Mouse (Mus musculus) limb, embryonic 12.5 days (tissue): Measurements from ENCODE around the gene Gin1. TPM values are rescaled to one million over a fixed set of nuclear protein-coding genes. Genes with fewer than 3 reads are reported as not detected.

Source experiments
- ATAC-seq: fragments of 200-750 bp; cut with Nextera tagmentation; 2 replicates; pipeline ENCODE4 v1.8.0; 2017; ENCODE audit warnings: low read depth, moderate TSS enrichment; ENCODE audit not compliant: insufficient number of reproducible peaks, insufficient read depth, low FRiP score, low TSS enrichment
- H3K27ac ChIP-seq: fragments of 300-500 bp; sonication (generic); 2 replicates; pipeline ENCODE4 v1.5.1; 2016; ENCODE audit warnings: mild to moderate bottlenecking, moderate library complexity
- H3K27me3 ChIP-seq: fragments of 300-500 bp; sonication (generic); 2 replicates; pipeline ENCODE4 v1.6.1; 2016; ENCODE audit warnings: mild to moderate bottlenecking, moderate library complexity
- H3K36me3 ChIP-seq: fragments of 300-500 bp; sonication (generic); 2 replicates; pipeline ENCODE4 v1.6.1; 2016; ENCODE audit warnings: mild to moderate bottlenecking, moderate library complexity
- H3K4me1 ChIP-seq: fragments of 300-500 bp; sonication (generic); replicated peaks from 2 replicates; pipeline ENCODE4 v1.6.1; 2016
- H3K4me2 ChIP-seq: fragments of 300-500 bp; sonication (generic); 2 replicates; pipeline ENCODE4 v1.6.1; 2016; ENCODE audit warnings: mild to moderate bottlenecking, moderate library complexity
- H3K4me3 ChIP-seq: fragments of 300-500 bp; sonication (generic); replicated peaks from 2 replicates; pipeline ENCODE4 v1.5.1; 2016; ENCODE audit warnings: mild to moderate bottlenecking
- H3K9ac ChIP-seq: fragments of 300-500 bp; sonication (generic); replicated peaks from 2 replicates; pipeline ENCODE4 v1.6.1; 2016; ENCODE audit warnings: mild to moderate bottlenecking, moderate library complexity
- H3K9me3 ChIP-seq: fragments of 300-500 bp; sonication (generic); 2 replicates; pipeline ENCODE4 v1.6.1; 2016; ENCODE audit warnings: mild to moderate bottlenecking, moderate library complexity
- WGBS: fragments of 180-500 bp; shearing (Covaris S2); methylation state at CpG from one replicate; pipeline ENCODE4 v1.1.7; 2016; 5-methylcytosine and 5-hydroxymethylcytosine counted together
- polyA plus RNA-seq: library from polyadenylated mRNA; unstranded; fragments of >200 nt; fragmentation: Nextera tagmentation; extraction: Ambion mirVana; gene quantifications from 2 replicates; pipeline ENCODE4 v1.2.1, GENCODE M21; 2016

The Gin1 gene
- polyA plus RNA-seq, 1 experiment from 2014 or later, result 20.3 TPM

- WGBS, result 95% methylated on average over 5 of the region's 5 CpGs
- H3K27ac ChIP-seq, result no peak overlapping the region
- H3K4me3 ChIP-seq, result no peak overlapping the region
- H3K27me3 ChIP-seq, result no peaks in the 10 kb centered on the region
- no peak for ATAC-seq
- H3K4me2 ChIP-seq, result no peak overlapping the region
- H3K36me3 ChIP-seq, result no peaks in the 10 kb centered on the region
- H3K9ac ChIP-seq, result no peak overlapping the region
- no peaks in the 10 kb centered on the region for H3K9me3 ChIP-seq
- no peaks in the 10 kb centered on the region for H3K4me1 ChIP-seq
These were observed 58.1 kb downstream of the Gin1 start for GRCm38 (mm10) chr1:97828087-97828486.

DNA sequence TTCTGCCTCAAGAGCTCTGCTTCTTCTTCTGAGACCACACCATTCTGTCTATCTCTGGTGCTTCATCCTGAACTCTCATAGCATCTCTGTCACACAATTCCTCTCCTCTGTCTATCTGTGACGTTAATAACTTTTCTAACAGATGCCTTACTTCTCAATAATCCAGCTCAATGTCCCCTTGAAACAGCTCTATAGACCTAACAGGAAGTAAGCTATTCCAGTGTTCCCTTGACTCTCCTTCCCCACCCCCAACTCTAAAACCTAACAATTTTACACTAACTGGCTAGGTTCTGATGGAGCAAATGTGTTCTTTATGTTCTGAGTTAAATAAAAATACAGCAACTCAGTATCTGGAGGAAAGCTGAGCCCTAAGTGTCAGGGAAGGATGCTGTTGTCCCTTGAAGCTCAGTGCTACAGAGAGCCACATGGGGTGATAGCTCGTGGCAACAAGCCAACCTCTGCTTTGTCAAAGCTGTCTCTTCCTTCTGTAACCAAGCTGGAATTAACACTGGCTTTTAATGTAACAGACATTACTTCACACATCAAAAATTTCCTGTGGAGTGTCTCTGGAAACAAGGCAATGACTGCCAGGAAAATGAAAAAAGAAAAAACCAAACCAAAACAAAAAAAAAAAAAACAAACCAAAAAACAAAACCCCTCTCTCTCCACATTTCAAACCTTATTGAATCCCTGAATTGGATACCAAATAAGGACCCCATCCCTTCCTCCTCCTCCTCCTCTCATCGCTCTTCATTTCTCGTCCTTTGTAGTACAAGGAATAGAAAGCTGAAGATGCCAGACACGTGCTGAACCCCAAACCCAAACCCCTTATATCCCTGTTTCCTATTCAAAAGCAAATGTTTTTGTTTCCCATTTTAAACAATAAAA is 63.7 kb downstream of the Gin1 start:
- H3K4me1 ChIP-seq, result no peaks in the 10 kb centered on the region
- H3K4me2 ChIP-seq, result no peak overlapping the region
- H3K9ac ChIP-seq, result no peak overlapping the region
- WGBS, result 72% methylated on average over 5 of the region's 5 CpGs
- H3K4me3 ChIP-seq, result no peak overlapping the region
- no peaks in the 10 kb centered on the region for H3K27me3 ChIP-seq
- no peaks in the 10 kb centered on the region for H3K9me3 ChIP-seq
- no peaks in the 10 kb centered on the region for H3K36me3 ChIP-seq
- H3K27ac ChIP-seq, result no peak overlapping the region
- ATAC-seq, result no peak

GRCm38 (mm10) chr1:97834354-97834822 is 64.4 kb downstream of the Gin1 start:
- no peak overlapping the region for H3K4me3 ChIP-seq
- no peak overlapping the region for H3K4me2 ChIP-seq
- no peaks in the 10 kb centered on the region for H3K36me3 ChIP-seq
- H3K9ac ChIP-seq, result no peak overlapping the region
- H3K27me3 ChIP-seq, result no peaks in the 10 kb centered on the region
- ATAC-seq, result no peak
- H3K4me1 ChIP-seq, result no peaks in the 10 kb centered on the region
- WGBS, result 93% methylated on average over 5 of the region's 5 CpGs
- H3K27ac ChIP-seq, result no peak overlapping the region
- no peaks in the 10 kb centered on the region for H3K9me3 ChIP-seq

Other genes with a start within 250 kb of the Gin1 start
- gene D1Ertd622e, start 108.1 kb upstream of the Gin1 start, polyA plus RNA-seq, result 13.2 and 14.7 TPM in 2 replicates
- gene Ppip5k2, start 239 bp downstream of the Gin1 start, polyA plus RNA-seq, result 48.1 and 50.8 TPM in 2 replicates